Mouse (Mus musculus) kidney, postnatal 0 days (tissue): Measurements from ENCODE around the gene Umad1. TPM values are rescaled to one million over a fixed set of nuclear protein-coding genes. Genes with fewer than 3 reads are reported as not detected.

Source experiments
- ATAC-seq: fragments of 200-750 bp; cut with Nextera tagmentation; replicated peaks from 2 replicates; pipeline ENCODE4 v1.8.0; 2017; ENCODE audit warnings: low read depth, moderate number of reproducible peaks, moderate TSS enrichment, moderate library complexity; ENCODE audit not compliant: low FRiP score
- DNase-seq: peaks from one replicate; pipeline ENCODE4 v3.0.0-alpha.2; 2016; ENCODE audit warnings: low spot score
- H3K27ac ChIP-seq: fragments of 300-500 bp; sonication (generic); 2 replicates; pipeline ENCODE4 v1.5.1; 2014; ENCODE audit warnings: mild to moderate bottlenecking
- H3K27me3 ChIP-seq: fragments of 300-500 bp; sonication (generic); 2 replicates; pipeline ENCODE4 v1.6.1; 2014; ENCODE audit warnings: low read length, mixed read lengths; ENCODE audit not compliant: insufficient read depth
- H3K36me3 ChIP-seq: fragments of 300-500 bp; sonication (generic); 2 replicates; pipeline ENCODE4 v1.6.1; 2014; ENCODE audit warnings: low read length, mixed read lengths; ENCODE audit not compliant: insufficient read depth
- H3K4me1 ChIP-seq: fragments of 300-500 bp; sonication (generic); replicated peaks from 2 replicates; pipeline ENCODE4 v1.6.1; 2014; ENCODE audit warnings: antibody characterized with exemption, low read length, mixed read lengths; ENCODE audit not compliant: insufficient read depth
- H3K4me2 ChIP-seq: fragments of 300-500 bp; sonication (generic); 2 replicates; pipeline ENCODE4 v1.6.1; 2014; ENCODE audit warnings: mild to moderate bottlenecking, low read length, moderate library complexity, mixed read lengths
- H3K4me3 ChIP-seq: fragments of 300-500 bp; sonication (generic); replicated peaks from 2 replicates; pipeline ENCODE4 v1.5.1; 2014; ENCODE audit warnings: low read depth, low read length
- H3K9ac ChIP-seq: fragments of 300-500 bp; sonication (generic); 2 replicates; pipeline ENCODE4 v1.6.1; 2014; ENCODE audit warnings: low read depth, low read length
- H3K9me3 ChIP-seq: fragments of 300-500 bp; sonication (generic); replicated peaks from 2 replicates; pipeline ENCODE4 v1.6.1; 2016; ENCODE audit warnings: low read length, inconsistent platforms, mixed read lengths
- CTCF ChIP-seq: IDR thresholded peaks from 2 replicates; pipeline ENCODE4 v1.5.1; 2016; ENCODE audit warnings: antibody characterized with exemption, low read depth, mild to moderate bottlenecking, moderate library complexity
- WGBS: fragments of 180-500 bp; shearing (Covaris S2); extraction: QIAGEN DNeasy Blood & Tissue Kit; methylation state at CpG from one replicate; pipeline ENCODE4 v1.1.7; 2014; 5-methylcytosine and 5-hydroxymethylcytosine counted together
- polyA plus RNA-seq: library from polyadenylated mRNA; unstranded; fragments of >200 nt; fragmentation: Nextera tagmentation; extraction: Ambion mirVana; gene quantifications from 2 replicates; pipeline ENCODE4 v1.2.1, GENCODE M21; 2015

Umad1 gene
- polyA plus RNA-seq, 1 experiment from 2014 or later: 28.4 TPM

DNA sequence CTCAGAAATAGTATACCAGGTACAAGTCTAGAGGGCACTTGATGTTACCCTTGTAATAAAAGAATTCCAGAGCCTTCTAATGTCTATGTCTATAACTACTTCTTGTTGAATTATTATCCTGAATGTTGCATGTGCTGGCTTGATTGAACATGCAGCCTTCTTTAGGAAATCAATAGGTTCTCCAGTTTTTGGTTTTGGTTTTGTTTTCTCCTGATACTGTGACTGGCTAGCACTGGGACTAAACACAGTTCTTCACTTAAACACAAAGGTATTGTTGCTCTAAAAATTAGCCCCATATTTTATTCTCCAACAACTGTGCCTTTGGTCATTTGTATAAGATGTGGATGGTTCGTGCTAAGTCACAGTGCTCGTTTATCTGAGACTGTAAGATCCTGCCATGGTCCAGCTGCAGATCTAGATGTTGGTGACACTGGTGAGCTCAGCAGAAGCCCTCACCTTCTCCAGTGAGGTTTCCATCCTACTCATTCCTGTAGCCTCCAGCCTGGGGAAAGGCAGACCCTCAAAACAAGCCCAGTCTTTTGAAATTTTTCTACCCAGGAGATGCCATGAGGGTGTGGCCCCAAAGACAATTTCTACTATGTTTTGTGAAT is 90.1 kb downstream of the Umad1 start:
- H3K4me3 ChIP-seq: no peak overlapping the region
- H3K27ac ChIP-seq: no peak overlapping the region
- H3K27me3 ChIP-seq: no peaks in the 10 kb centered on the region
- H3K36me3 ChIP-seq: no peaks in the 10 kb centered on the region
- WGBS: 74% methylated on average over 2 of the region's 2 CpGs
- TF ChIP-seq CTCF: no peak
- H3K9ac ChIP-seq: no peak overlapping the region
- no peaks in the 10 kb centered on the region for H3K4me1 ChIP-seq
- H3K4me2 ChIP-seq: no peak overlapping the region
- ATAC-seq (no peak), DNase-seq (no peak)
- H3K9me3 ChIP-seq: no peaks in the 10 kb centered on the region

DNA sequence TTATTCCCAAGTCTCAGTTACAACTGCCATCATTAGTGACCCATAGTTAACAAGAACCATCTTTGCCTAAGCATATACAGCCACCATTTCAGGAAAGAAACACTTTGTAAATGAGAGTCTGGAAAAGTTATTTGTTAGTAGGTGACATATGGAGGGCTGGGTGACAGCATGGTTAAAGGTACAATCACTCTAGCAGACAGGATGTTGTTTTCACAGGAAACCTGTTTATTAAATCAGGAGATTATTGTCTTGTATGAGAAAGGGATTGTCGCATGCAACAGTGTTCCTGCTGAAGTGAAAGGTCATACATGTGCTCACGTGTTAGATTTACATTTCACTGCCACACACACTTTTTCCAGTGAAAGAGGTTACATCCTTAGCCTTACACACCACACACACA is 92.4 kb downstream of the Umad1 start:
- no peak for TF ChIP-seq CTCF
- Histone ChIP-seq H3K27ac (no peak overlapping the region), H3K9me3 (no peaks in the 10 kb centered on the region), H3K9ac (no peak overlapping the region), H3K4me3 (no peak overlapping the region), H3K27me3 (no peaks in the 10 kb centered on the region), H3K4me2 (no peak overlapping the region), H3K36me3 (no peaks in the 10 kb centered on the region), H3K4me1 (no peaks in the 10 kb centered on the region)
- ATAC-seq: no peak
- 77% methylated on average over 2 of the region's 2 CpGs for WGBS
- DNase-seq: no peak

DNA sequence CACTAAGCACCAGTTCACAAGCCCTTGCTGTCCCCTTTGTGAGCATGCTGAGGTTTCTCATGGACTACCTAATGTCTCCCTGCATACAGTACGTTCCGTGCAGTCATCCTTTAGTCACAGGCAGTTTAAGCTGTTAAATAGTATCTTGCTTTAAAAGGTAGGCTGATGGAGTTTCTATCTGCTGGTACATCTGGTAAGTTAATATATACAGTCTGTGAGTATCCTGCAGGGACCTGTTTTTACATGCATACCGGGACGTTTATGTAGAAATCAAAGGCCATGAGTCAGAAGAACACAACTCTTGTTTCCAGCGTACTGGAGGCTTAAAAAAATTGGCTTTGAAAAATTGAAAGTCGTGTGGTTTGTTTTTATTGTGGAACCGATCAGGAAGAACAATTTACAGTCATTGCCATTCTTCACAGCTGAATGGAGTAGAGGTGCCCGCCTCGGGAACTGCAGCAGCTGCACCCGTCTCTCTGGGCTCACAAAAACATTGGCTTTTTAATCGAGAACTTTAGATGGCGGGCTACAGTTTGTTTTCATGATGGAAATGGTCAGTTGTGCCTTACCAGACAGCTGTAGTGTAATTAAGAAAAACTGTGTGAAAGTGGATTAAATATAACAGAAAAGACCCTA is 93.6 kb downstream of the Umad1 start:
- no peaks in the 10 kb centered on the region for H3K4me1 ChIP-seq
- peak overlapping the region; percentile 19; the same call in 1 of the 2 replicates for H3K27ac ChIP-seq
- H3K4me2 ChIP-seq: peak overlapping the region; percentile 43
- H3K4me3 ChIP-seq: no peak overlapping the region; the same call in 1 of the 2 replicates
- no peaks in the 10 kb centered on the region for H3K9me3 ChIP-seq
- H3K36me3 ChIP-seq: no peaks in the 10 kb centered on the region
- no peaks in the 10 kb centered on the region for H3K27me3 ChIP-seq
- no peak for TF ChIP-seq CTCF
- ATAC-seq (peak; percentile 54; the same call in 1 of the 2 replicates), DNase-seq (peak; percentile 40)
- WGBS: 19% methylated on average over 12 of the region's 12 CpGs
- H3K9ac ChIP-seq: no peak overlapping the region

DNA sequence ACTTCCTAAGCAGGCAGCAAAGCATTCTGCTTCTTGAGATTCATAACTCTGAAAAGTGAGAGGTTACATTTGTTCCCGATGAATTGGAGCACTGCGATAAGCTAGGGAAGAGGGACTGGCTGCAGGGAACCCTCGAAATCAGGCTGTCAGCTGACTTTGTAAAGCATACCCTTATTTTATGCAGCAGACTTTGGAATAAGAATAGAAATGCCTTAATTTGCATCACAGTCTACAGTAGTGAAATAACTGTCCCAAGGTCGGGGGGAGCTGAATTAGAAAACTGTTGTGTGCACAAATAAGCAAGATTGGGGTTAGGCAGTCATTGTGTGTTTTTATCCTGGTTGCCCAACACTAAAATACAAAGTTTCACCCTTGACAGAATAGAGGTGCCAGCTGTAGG is 94.4 kb downstream of the Umad1 start:
- ATAC-seq (no peak), DNase-seq (no peak)
- TF ChIP-seq CTCF: no peak
- H3K4me1 ChIP-seq: no peaks in the 10 kb centered on the region
- H3K9me3 ChIP-seq: no peaks in the 10 kb centered on the region
- no peak overlapping the region for H3K9ac ChIP-seq
- H3K36me3 ChIP-seq: no peaks in the 10 kb centered on the region
- H3K27ac ChIP-seq: no peak overlapping the region
- H3K4me3 ChIP-seq: no peak overlapping the region
- no peaks in the 10 kb centered on the region for H3K27me3 ChIP-seq
- no peak overlapping the region for H3K4me2 ChIP-seq
- 62% methylated on average over 4 of the region's 4 CpGs for WGBS

DNA sequence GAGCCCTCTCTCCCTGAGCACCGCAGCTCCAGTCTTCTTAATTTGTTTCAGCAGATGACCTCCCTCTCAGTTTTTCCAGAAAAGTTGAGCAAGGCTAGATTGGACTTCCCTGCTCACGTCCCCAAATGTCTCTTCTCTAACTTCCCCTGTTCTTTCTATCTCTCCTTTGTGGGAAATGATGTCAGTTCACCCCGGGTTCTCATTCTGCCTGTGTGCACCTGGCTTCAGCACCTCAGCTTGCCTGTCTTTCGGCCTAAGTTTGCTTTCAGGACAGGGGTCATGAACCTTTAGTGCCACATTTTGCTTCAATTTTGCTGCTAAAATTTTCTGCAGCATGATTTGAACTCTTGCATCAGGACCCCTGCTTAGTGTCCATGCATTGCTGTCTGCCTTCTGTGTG is 95.8 kb downstream of the Umad1 start:
- no peak for ATAC-seq
- Histone ChIP-seq H3K36me3 (no peaks in the 10 kb centered on the region), H3K9ac (no peak overlapping the region), H3K27me3 (no peaks in the 10 kb centered on the region), H3K9me3 (no peaks in the 10 kb centered on the region), H3K27ac (no peak overlapping the region), H3K4me3 (no peak overlapping the region), H3K4me1 (no peaks in the 10 kb centered on the region), H3K4me2 (no peak overlapping the region)
- no peak for TF ChIP-seq CTCF
- 87% methylated on average over 4 of the region's 4 CpGs for WGBS
- no peak for DNase-seq

DNA sequence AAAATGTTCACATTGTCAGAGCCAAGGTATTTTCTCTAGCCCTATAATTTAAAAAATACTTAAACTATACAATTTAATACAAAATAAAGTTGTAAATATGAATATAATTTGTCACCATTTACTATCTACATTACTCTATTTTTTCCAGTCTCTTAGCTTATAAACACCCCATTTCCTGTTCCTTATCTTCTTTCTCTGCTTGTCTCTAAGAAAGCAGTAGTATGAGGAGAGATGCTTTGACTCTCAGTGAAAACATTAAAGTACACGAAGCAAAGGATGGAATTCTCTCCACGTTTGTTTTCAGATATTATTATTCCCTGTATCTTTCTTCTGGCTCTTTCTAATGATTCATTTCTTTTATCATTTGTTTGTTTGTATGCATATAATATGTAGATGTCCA is 99.1 kb downstream of the Umad1 start:
- Histone ChIP-seq H3K4me1 (no peaks in the 10 kb centered on the region), H3K36me3 (no peaks in the 10 kb centered on the region), H3K9me3 (no peaks in the 10 kb centered on the region), H3K4me3 (no peak overlapping the region), H3K27ac (no peak overlapping the region), H3K27me3 (no peaks in the 10 kb centered on the region), H3K4me2 (no peak overlapping the region), H3K9ac (no peak overlapping the region)
- ATAC-seq: no peak
- no peak for TF ChIP-seq CTCF
- whole genome bisulfite sequencing: 68% methylated on average over 2 of the region's 2 CpGs
- DNase-seq: no peak
